Mouse (Mus musculus): ENCODE measurements at regions not wholly inside any gene's neighbourhood (a gene's known extent, or its start where the extent isn't known, plus 50 kb on each side); places are given as distances from the start of the nearest gene placed in this dataset.

DNA sequence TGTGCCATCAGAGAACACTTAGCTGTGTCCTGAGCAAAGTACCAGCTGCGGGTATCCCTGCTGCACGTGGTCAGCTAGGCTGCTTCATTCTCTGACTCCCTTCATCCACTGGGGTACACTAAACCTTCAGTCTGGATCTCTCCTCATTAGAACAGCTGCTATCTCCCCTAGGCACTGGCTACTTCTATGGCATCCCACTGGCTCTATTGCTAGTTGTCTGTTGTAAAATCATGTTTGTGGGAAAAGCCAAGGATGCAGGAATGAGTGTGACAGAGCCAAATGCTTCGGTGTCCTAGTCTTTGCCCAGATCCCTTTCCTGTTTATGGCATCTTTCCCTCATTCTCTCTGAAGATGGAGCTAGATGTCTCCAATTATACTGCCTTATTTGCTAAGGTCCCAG lies 440.9 kb downstream of the Nbas start:
- TF ChIP-seq CTCF (IDR thresholded peaks at IDR 0.05) = no peak
- no peak for TF ChIP-seq EP300 (IDR thresholded peaks at IDR 0.05; ENCODE audit: insufficient read depth, low read depth, low read length)

Data from heart, adult 2 months (tissue).